Mouse (Mus musculus) left cerebral cortex, postnatal 10 days (tissue): Measurements from ENCODE around the gene Neurod2. TPM values are rescaled to one million over a fixed set of nuclear protein-coding genes. Genes with fewer than 3 reads are reported as not detected.

Experiments used
- DNase-seq, 2 experiments: peaks; one replicate each; pipeline ENCODE4 v3.0.0; 2021 to 2022; ENCODE audit warnings: low spot score in 2 of 2, mixed read lengths in 1 of 2; ENCODE audit errors: extremely low spot score in 1 of 2
- intact Hi-C: fragments of 180-260 bp; cut with DNase I; formaldehyde crosslinking; loops from one replicate; pipeline ENCODE4 v1.15.1; 2025
- total RNA-seq, 2 experiments: library from RNA; stranded (reverse); gene quantifications; 2 replicates each; pipeline ENCODE4 v1.2.3; 2021

The Neurod2 gene
- 10 to 100 TPM; 63.4 to 67.0 TPM for total RNA-seq

- peak; percentile 80 to 81 for DNase-seq
- intact Hi-C loops = no loop called here
These were observed at the start of gene Neurod2 for GRCm38 (mm10) chr11:98329081-98329959. Gene Neurod2, minus strand, starts transcription at chr11:98329648.

GRCm38 (mm10) chr11:98377787-98378186, 48.3 kb upstream of the Neurod2 start:
- DNase-seq = no peak
- intact Hi-C loops = no loop called here

GRCm38 (mm10) chr11:98376756-98377155, 47.3 kb upstream of the Neurod2 start:
- intact Hi-C loops = no loop called here
- DNase-seq = no peak

- DNase-seq = no peak
- intact Hi-C loops = no loop called here
These were observed 44.8 kb upstream of the Neurod2 start for GRCm38 (mm10) chr11:98374266-98374665.

GRCm38 (mm10) chr11:98373244-98373643, 43.8 kb upstream of the Neurod2 start:
- intact Hi-C loops = no loop called here
- no peak for DNase-seq

- peak in 1 of 2 experiments; percentile 67 for DNase-seq
- intact Hi-C loops = no loop called here
These were observed 43.0 kb upstream of the Neurod2 start for GRCm38 (mm10) chr11:98372406-98372805.

- no peak for DNase-seq
- intact Hi-C loops = no loop called here
These were observed 42.2 kb upstream of the Neurod2 start for GRCm38 (mm10) chr11:98371556-98372240.

GRCm38 (mm10) chr11:98370588-98370987, 41.1 kb upstream of the Neurod2 start:
- intact Hi-C loops = no loop called here
- no peak for DNase-seq

GRCm38 (mm10) chr11:98369337-98369736, 39.9 kb upstream of the Neurod2 start:
- no peak for DNase-seq
- intact Hi-C loops = no loop called here

- no peak for DNase-seq
- intact Hi-C loops = no loop called here
These were observed 38.4 kb upstream of the Neurod2 start for GRCm38 (mm10) chr11:98367863-98368186.

- intact Hi-C loops = no loop called here
- peak; percentile 48 to 58 for DNase-seq
These were observed 37.9 kb upstream of the Neurod2 start for GRCm38 (mm10) chr11:98367171-98367862.

- no peak for DNase-seq
- intact Hi-C loops = no loop called here
These were observed 36.8 kb upstream of the Neurod2 start for GRCm38 (mm10) chr11:98366290-98366689.

GRCm38 (mm10) chr11:98364410-98364809, 35.0 kb upstream of the Neurod2 start:
- no peak for DNase-seq
- intact Hi-C loops = no loop called here

- intact Hi-C loops = no loop called here
- no peak for DNase-seq
These were observed 34.4 kb upstream of the Neurod2 start for GRCm38 (mm10) chr11:98363817-98364216.

- intact Hi-C loops = no loop called here
- no peak for DNase-seq
These were observed 31.5 kb upstream of the Neurod2 start for GRCm38 (mm10) chr11:98360866-98361521.

GRCm38 (mm10) chr11:98358161-98359083, 29.0 kb upstream of the Neurod2 start, which contains the start of gene Stard3:
Gene Stard3, plus strand, starts transcription at chr11:98358368.
- peak; percentile 79 to 97 for DNase-seq
- intact Hi-C loops = no loop called here

- intact Hi-C loops = no loop called here
- no peak for DNase-seq
These were observed 28.1 kb upstream of the Neurod2 start for GRCm38 (mm10) chr11:98357396-98358160.
